Mouse (Mus musculus) neural tube, embryonic 14.5 days (tissue): ENCODE data around the gene Fat2. TPM values are rescaled to one million over a fixed set of nuclear protein-coding genes. Genes with fewer than 3 reads are reported as not detected.

Experiments used
- ATAC-seq: fragments of 200-750 bp; cut with Nextera tagmentation; 2 replicates; pipeline ENCODE4 v1.8.0; 2017; ENCODE audit warnings: low read depth, mild to moderate bottlenecking, moderate TSS enrichment, moderate library complexity
- H3K27ac ChIP-seq: fragments of 300-500 bp; sonication (generic); 2 replicates; pipeline ENCODE4 v1.5.1; 2014; ENCODE audit warnings: low read depth, mild to moderate bottlenecking, control low read depth, low read length, moderate library complexity, mixed read lengths
- H3K27me3 ChIP-seq: fragments of 300-500 bp; sonication (generic); 2 replicates; pipeline ENCODE4 v1.6.1; 2014; ENCODE audit warnings: low read length; ENCODE audit not compliant: control insufficient read depth, insufficient read depth
- H3K36me3 ChIP-seq: fragments of 300-500 bp; sonication (generic); 2 replicates; pipeline ENCODE4 v1.6.1; 2014; ENCODE audit warnings: low read length, mixed read lengths; ENCODE audit not compliant: control insufficient read depth, insufficient read depth
- H3K4me1 ChIP-seq: fragments of 300-500 bp; sonication (generic); 2 replicates; pipeline ENCODE4 v1.6.1; 2014; ENCODE audit warnings: low read length; ENCODE audit not compliant: control insufficient read depth, insufficient read depth
- H3K4me2 ChIP-seq: fragments of 300-500 bp; sonication (generic); 2 replicates; pipeline ENCODE4 v1.6.1; 2014; ENCODE audit warnings: mild to moderate bottlenecking, low read depth, low read length, control low read depth
- H3K4me3 ChIP-seq: fragments of 300-500 bp; sonication (generic); 2 replicates; pipeline ENCODE4 v1.5.1; 2014; ENCODE audit warnings: low read depth, low read length, control low read depth, mixed read lengths
- H3K9ac ChIP-seq: fragments of 300-500 bp; sonication (generic); replicated peaks from 2 replicates; pipeline ENCODE4 v1.6.1; 2014; ENCODE audit warnings: low read depth, mild to moderate bottlenecking, control low read depth, low read length, mixed read lengths
- H3K9me3 ChIP-seq: fragments of 300-500 bp; sonication (generic); 2 replicates; pipeline ENCODE4 v1.6.1; 2016; ENCODE audit warnings: low read length; ENCODE audit not compliant: control insufficient read depth
- WGBS: fragments of 180-500 bp; shearing (Covaris S2); extraction: QIAGEN DNeasy Blood & Tissue Kit; methylation state at CpG from one replicate; pipeline ENCODE4 v1.1.7; 2014; 5-methylcytosine and 5-hydroxymethylcytosine counted together
- polyA plus RNA-seq: library from polyadenylated mRNA; unstranded; fragments of >200 nt; fragmentation: Nextera tagmentation; extraction: Ambion mirVana; gene quantifications from 2 replicates; pipeline ENCODE4 v1.2.1, GENCODE M21; 2014

Gene Fat2
- polyA plus RNA-seq, 1 experiment from 2014 or later = not detected

DNA sequence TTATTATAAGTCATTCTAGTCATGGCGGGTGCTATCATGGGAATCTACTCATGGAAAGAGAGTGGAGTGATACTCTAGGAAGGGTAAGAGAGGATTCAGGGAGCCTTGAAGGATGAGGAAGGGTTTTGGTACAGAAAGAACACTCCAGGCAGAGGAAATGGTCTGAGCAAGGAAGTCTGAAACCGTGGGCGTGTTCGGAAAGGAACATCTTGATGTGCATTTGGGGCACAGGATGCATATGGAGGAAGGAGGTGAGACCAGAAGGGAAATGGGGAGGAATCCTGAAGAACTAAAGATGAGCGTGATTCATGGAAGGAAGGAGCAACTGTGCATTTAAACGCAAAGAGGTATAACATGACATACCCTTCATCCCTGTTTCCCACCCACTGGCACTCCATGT is 67.8 kb downstream of the Fat2 start:
- H3K27ac ChIP-seq = no peak overlapping the region
- H3K9ac ChIP-seq = no peak overlapping the region
- H3K9me3 ChIP-seq = no peaks in the 10 kb centered on the region
- H3K36me3 ChIP-seq = no peaks in the 10 kb centered on the region
- ATAC-seq = no peak
- H3K4me1 ChIP-seq = no peaks in the 10 kb centered on the region
- no peaks in the 10 kb centered on the region for H3K27me3 ChIP-seq
- no peak overlapping the region for H3K4me2 ChIP-seq
- WGBS = 94% methylated on average over 6 of the region's 6 CpGs
- H3K4me3 ChIP-seq = no peak overlapping the region

DNA sequence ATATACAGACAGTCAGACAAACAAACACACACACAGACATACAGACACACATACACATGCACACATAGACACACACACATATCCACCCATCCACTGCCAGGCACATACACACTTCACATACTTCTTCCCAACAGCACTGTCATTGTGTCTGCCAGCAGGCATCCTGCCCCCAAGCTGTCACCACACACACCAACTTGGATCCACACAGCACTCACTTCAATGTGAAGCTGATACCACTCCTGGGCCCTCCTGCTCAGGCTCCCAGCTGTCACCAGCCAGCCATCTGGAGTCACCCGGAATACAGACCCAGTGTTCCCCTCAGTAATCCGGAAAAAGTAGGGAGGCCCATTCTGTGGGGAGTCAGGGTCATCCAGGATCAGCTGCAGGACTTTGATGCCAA is 70.7 kb downstream of the Fat2 start:
- ATAC-seq = no peak
- H3K4me2 ChIP-seq = no peak overlapping the region
- H3K4me3 ChIP-seq = no peak overlapping the region
- no peak overlapping the region for H3K27ac ChIP-seq
- no peaks in the 10 kb centered on the region for H3K9me3 ChIP-seq
- H3K4me1 ChIP-seq = no peaks in the 10 kb centered on the region
- H3K27me3 ChIP-seq = no peaks in the 10 kb centered on the region
- H3K36me3 ChIP-seq = no peaks in the 10 kb centered on the region
- H3K9ac ChIP-seq = no peak overlapping the region
- 55% methylated on average over 2 of the region's 2 CpGs for WGBS

DNA sequence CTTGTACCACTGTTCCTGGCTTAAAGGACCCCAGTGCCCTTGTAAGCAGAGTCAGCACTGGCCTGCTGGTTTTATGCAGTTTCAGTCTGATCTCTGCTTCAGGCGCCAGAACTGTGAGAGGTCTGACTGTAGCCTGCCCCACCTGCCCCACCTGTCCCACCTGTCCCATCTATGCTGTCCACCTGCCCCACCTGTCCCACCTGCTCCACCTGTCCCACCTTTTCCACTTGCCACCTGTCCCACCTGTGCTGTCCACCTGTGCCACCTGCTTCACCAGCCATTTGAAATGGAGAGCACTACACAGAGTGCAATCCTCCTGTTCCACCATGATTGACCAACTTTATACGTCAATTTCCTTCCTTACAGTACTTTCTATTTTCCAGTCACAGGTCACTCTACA is 72.0 kb downstream of the Fat2 start:
- Histone ChIP-seq H3K27me3 (no peaks in the 10 kb centered on the region), H3K9ac (no peak overlapping the region), H3K27ac (no peak overlapping the region), H3K4me3 (no peak overlapping the region), H3K36me3 (no peaks in the 10 kb centered on the region), H3K4me2 (no peak overlapping the region), H3K4me1 (no peaks in the 10 kb centered on the region), H3K9me3 (no peaks in the 10 kb centered on the region)
- 86% methylated on average over 2 of the region's 2 CpGs for WGBS
- no peak for ATAC-seq

DNA sequence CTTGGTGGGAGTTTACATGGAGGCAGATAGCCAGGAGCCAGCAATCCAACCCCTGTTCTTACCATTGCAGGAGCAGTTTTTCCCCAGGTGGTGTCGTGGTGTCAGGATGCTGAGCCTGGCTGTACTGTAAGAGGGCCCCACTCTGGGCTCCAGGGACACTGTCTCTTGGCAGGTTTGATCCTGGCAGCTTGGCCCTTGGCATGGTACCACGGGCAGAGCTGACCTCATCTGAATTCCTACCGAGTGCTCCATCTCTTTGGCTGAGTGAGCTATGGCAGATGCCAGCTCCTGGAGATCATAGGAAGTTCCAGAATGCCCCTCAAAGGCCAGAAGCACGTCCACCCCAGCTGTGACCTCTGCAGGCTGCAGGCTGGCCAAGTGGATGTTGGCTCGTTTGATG is 74.4 kb downstream of the Fat2 start:
- H3K4me3 ChIP-seq = no peak overlapping the region
- no peak for ATAC-seq
- H3K4me2 ChIP-seq = no peak overlapping the region
- WGBS = 72% methylated on average over 5 of the region's 5 CpGs
- H3K27me3 ChIP-seq = no peaks in the 10 kb centered on the region
- no peaks in the 10 kb centered on the region for H3K36me3 ChIP-seq
- no peak overlapping the region for H3K9ac ChIP-seq
- no peak overlapping the region for H3K27ac ChIP-seq
- no peaks in the 10 kb centered on the region for H3K4me1 ChIP-seq
- no peaks in the 10 kb centered on the region for H3K9me3 ChIP-seq

DNA sequence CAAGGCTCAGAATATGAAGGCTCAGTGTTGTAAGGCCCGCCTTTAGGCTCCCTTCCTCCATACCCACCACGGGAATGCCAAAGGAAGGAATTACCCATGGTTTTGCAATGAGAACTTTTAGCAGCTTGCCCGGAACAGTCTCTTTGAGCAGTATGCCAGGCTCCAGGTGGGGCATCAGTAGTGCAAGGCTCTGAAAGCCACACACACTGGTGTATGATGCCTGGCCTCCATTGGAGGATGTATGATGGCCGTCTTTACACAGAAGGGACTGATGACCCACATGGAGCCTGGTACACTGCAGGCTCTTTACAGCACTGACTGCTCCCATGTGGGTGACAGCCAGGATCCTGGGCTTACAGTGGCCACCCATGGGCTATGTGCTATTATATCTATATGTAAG is 75.3 kb downstream of the Fat2 start:
- Histone ChIP-seq H3K9me3 (no peaks in the 10 kb centered on the region), H3K9ac (no peak overlapping the region), H3K27ac (no peak overlapping the region), H3K27me3 (no peaks in the 10 kb centered on the region), H3K4me3 (no peak overlapping the region), H3K4me1 (no peaks in the 10 kb centered on the region), H3K4me2 (no peak overlapping the region), H3K36me3 (no peaks in the 10 kb centered on the region)
- WGBS = 87% methylated on average over 4 of the region's 4 CpGs
- ATAC-seq = no peak

DNA sequence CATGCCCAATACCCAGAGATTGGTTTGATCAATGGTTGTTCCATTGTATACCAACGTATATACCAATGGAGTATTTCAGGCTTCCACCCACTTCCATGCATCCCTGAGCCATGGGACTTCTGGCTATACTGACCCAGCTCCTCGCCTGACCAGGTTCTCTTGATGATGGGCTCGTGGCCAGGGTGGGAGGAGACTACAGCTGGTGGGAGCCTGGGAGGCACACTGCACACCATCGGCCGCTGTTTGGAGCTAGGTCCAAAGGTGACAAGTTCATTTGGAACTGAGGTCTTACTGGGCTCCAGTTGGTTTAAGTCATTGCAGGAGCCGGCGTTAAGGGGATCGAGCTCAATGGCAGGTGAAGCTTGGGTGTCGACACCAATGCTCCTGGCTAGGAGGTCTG is 83.0 kb downstream of the Fat2 start:
- 91% methylated on average over 9 of the region's 9 CpGs for WGBS

DNA sequence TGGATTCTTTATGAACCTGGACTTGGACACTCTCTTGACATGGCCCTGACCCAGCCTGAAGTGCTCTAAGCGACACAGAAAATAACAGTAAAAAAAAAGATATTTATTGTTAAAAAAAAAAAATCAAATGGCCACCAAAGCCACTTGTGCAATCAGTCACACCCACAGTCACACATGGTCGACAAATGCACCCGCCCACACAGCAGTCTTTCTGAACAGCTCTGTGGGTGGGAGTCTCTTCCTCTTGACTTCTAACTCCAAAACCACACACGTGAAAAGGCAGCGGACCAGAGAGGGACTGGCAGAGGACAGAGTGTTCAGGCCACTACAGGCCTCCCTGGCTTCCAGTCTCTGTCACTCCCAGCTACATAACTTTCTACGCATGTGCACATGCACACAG is 85.8 kb downstream of the Fat2 start:
- Histone ChIP-seq H3K9me3 (no peaks in the 10 kb centered on the region), H3K36me3 (no peaks in the 10 kb centered on the region), H3K4me3 (no peak overlapping the region), H3K4me2 (no peak overlapping the region), H3K9ac (no peak overlapping the region), H3K27ac (no peak overlapping the region), H3K4me1 (no peaks in the 10 kb centered on the region), H3K27me3 (no peaks in the 10 kb centered on the region)
- WGBS = 91% methylated on average over 6 of the region's 6 CpGs
- no peak for ATAC-seq

More for the DNA sequence above, 83.0 kb downstream of the Fat2 start:
- no peak for ATAC-seq
- H3K4me3 ChIP-seq = no peak overlapping the region
- H3K9me3 ChIP-seq = no peaks in the 10 kb centered on the region
- H3K4me1 ChIP-seq = no peaks in the 10 kb centered on the region
- no peak overlapping the region for H3K9ac ChIP-seq
- H3K27me3 ChIP-seq = no peaks in the 10 kb centered on the region
- no peak overlapping the region for H3K4me2 ChIP-seq
- no peak overlapping the region for H3K27ac ChIP-seq
- no peaks in the 10 kb centered on the region for H3K36me3 ChIP-seq

DNA sequence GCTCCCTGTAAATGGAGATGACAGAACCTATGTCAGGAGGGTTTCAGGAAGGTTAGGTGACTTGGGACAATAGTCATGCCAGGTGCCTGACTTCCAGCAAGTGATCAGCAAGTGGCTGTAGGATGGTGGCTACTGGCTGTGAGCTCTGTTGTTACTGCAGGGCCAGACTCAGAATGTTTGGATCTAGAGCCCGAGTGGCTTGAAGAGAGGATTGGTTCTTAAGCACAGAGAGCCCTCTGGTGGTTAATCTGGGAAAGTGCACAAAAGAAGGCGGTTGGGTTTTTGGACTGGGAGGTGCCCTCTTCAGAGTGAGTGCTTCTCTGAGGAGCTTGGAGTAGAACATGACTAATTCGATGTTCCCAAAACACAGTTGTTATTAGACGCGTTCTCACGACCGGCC is 95.8 kb downstream of the Fat2 start:
- Histone ChIP-seq H3K36me3 (no peaks in the 10 kb centered on the region), H3K4me2 (no peak overlapping the region), H3K9me3 (no peaks in the 10 kb centered on the region), H3K9ac (no peak overlapping the region), H3K27ac (no peak overlapping the region), H3K27me3 (no peaks in the 10 kb centered on the region), H3K4me3 (no peak overlapping the region), H3K4me1 (no peaks in the 10 kb centered on the region)
- no peak for ATAC-seq
- WGBS = 62% methylated on average over 7 of the region's 7 CpGs

DNA sequence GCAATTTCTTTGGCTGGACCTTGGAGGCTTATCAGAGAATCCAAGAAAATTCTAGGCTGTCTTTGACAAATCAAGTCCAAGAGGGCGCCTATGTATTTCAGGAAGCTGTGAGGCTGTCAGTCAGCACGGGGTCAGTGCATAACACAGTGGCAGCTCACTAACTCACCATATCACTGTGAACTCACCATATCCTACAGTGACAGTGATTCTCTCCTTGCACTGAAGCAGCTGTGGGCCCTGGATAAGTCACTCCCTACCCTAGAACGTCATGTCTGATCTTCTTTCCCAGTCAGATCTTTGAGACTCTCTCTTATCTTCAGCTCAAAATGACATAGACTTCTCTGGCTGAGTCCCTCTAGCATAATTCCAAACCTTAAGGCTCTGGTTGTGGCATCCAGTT is 96.9 kb downstream of the Fat2 start:
- Histone ChIP-seq H3K27ac (no peak overlapping the region), H3K9me3 (no peaks in the 10 kb centered on the region), H3K36me3 (no peaks in the 10 kb centered on the region; the same call in 1 of the 2 replicates), H3K4me2 (no peak overlapping the region), H3K9ac (no peak overlapping the region), H3K27me3 (no peaks in the 10 kb centered on the region), H3K4me3 (no peak overlapping the region), H3K4me1 (no peaks in the 10 kb centered on the region)
- no peak for ATAC-seq
- 82% methylated on average over 3 of the region's 3 CpGs for WGBS

DNA sequence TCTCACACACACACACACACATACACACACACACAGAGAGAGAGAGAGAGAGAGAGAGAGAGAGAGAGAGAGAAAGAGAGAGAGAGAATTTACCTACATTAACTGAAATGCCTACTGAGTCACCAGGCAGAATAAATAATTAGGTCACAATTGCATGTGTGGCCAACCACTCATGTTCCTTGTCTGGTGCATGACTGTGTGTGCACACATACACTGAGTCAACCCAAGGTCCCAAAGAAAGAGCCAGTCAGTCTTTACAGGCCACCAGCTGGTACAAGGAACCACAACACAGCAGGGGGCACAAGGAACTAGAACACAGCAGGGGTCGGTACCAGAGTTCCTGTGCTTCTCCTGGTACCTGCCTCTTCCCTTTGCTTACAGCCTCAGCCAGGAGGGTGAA is 99.5 kb downstream of the Fat2 start:
- H3K4me1 ChIP-seq = no peaks in the 10 kb centered on the region
- no peaks in the 10 kb centered on the region for H3K9me3 ChIP-seq
- no peaks in the 10 kb centered on the region for H3K27me3 ChIP-seq
- WGBS = 87% methylated on average over 1 of the region's 1 CpGs
- no peak overlapping the region for H3K4me3 ChIP-seq
- H3K9ac ChIP-seq = no peak overlapping the region
- peaks cover 7% of the 10 kb centered on the region; the same call in 1 of the 2 replicates for H3K36me3 ChIP-seq
- no peak for ATAC-seq
- H3K4me2 ChIP-seq = no peak overlapping the region
- H3K27ac ChIP-seq = no peak overlapping the region
